Mouse (Mus musculus) spleen, postnatal 36 days (tissue): ENCODE measurements around the gene Ntng1.

Experiments
- DNase-seq, 2 experiments: peaks; one replicate each; pipeline ENCODE4 v3.0.0; 2022; ENCODE audit warnings: low spot score in 2 of 2, mixed read lengths in 1 of 2

Ntng1 gene

DNA sequence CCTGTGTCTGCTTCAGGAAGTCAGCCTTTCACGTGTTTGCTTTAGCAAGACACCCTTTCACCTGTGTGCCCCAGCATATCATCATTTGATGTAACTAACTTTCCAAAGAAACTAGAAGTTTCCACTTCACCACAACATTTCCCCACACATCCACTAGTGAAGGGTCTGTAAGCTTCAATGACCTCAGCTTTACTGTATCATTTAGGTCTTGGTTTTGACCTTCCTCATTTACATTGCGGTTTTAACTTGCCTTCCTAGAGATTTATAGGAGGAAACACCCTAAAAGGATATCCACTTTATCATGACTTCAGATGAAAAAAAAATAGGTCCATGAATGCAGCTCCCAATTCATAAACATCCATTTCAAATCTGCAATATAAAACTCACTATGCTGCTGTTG, 89.7 kb downstream of the Ntng1 start:
- no peak for DNase-seq

DNA sequence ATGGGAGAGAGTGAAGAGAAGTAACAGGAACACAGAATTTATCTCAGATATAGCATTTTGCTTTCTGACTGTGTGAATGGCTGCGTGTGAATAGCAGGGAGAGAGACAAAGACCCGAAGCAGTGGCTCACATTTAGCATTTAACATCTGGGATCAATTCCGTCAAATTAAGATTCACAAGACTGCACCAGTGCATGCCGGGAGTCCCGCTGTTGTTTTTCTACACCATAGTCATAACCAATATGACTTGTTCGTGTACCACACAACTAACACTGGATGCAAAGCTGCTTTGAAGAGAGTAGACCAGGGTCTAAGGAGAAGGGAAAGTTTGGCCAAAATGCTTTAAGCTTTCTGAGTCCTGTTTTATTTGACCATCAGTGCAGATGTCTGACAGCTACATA, 95.7 kb downstream of the Ntng1 start:
- no peak for DNase-seq

DNA sequence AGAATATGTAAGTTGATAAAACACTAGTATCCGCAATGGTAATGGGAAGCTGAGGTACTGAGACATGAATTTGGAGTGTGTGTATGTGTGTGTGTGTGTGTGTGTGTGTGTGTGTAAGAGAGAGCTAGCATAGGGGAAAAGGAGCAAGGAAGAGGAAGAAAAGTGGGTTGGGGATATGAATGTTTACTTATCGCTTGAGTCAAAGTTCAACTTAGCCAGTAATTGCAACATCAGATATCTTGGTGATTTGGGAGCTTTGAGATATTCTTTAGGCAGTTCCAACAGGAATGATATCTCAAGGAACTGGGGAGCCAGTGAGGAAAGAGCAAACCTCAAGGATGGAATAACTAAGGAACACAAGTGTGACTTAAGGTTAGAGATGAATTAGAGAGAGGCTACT, 97.1 kb downstream of the Ntng1 start:
- DNase-seq = no peak

DNA sequence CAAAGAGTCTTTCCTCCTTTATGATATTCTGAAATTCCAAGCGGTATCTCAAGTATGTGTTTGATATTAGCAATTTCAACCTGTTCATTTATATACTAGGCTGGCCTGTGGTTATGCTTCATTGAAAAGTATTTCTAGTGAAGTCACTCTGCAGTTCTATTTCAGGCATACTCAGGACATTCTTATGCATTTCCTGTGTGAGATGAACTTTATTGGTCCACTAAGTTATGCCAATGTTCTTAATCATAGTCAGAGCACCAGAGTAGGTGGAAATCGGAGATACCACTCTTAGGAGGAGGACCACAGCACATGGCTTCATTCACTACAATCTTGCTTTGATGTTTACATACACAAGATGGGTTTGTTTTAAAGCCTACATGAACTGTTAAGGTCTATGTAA, 99.6 kb downstream of the Ntng1 start:
- DNase-seq = no peak

DNA sequence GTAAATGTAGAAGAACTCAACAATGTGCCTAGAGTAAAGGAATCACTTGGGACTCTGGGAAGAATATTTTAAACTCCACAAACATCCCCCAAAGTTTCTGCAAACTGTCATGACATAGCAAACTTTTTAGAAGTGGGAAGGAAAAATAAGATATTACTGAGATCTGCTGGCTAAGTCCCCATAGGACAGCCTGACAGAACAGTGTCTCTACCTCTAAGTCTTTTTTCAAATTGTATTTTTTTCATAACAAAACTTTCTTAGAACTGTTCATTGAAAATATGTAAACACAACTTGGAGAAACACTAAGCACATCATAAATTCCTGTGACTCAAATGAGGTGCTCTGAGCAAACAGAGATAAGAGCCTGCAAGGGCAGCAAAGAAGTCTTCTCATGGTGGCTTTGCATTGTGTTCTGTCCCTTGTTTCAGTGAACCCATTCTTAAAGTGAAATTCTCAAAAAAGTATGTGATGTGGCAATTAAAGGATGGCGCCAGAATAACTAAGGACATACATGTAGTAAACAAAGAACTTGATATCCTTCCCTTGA, 100.1 kb downstream of the Ntng1 start:
- no peak for DNase-seq

DNA sequence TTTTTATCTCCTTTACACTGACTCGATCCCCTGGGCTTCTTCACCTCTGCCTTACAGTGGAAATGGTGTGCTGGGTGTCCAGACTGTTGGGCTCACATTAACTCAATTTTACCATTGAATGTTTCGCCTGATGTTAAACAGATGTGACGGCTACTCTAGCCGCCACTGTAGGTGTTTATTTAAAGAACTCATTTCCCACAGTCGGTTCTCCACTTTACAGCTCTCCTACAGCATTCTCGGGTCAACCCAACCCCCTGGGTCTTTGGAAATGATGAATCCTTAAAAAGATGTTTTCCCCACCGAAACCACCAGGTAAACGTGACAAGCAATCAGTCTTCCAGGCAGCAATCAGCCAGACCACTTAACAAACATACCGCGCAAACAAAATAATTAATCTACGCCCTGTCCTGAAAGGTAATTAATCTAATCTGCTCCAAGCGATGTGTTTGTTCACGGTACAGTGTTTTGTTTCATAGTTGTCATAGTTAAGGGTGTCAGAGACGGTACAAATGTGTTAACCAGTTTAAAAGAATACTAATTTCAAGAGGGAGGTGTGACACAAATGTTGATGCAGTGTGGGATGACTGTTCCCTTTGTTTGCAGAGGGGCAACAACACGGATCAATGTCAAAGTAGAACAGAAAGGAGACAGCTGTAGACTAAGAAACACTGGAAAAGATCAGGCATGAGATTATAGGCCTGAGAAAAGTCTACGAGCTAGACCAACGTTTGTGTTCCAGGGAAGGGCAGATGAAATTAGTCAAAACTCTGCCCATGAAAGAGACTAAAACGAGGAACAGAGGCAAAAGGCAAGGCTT, 120.8 kb downstream of the Ntng1 start:
- DNase-seq = no peak

DNA sequence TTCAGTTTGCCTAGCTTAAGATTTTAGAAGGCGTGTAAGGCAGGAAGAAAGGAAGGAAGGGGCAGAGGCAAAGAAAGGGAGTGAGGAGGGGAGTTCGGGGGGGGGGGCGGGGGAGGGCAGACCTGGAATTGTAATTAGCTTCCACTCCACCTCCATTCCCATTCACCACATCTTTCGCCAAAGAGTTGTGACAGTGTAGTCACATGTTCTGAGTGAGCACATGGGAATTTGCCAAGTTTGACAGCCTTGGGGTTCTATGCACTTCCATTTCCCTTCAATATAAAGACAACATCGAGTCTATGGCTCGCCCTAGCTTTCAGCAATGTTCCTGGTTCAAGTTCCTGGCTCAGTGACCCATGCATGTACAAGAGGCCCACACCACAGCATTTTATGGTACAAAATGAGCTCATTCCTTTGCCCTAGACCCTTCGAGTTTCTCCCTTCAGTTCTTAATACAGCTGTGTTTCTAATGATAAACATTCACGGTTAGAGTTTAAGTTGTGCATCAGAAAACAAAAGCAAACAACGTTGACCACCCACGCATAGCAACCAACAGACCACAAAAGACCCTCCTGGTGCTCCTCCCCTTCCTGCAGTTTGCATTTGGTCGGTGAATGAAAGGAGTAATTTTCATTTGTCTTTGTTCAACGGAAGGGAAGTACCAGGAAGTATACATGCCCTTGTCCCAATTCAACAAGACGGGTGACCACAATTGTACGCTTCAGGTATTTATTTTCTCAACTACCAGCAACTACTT, 132.8 kb downstream of the Ntng1 start:
- no peak for DNase-seq

DNA sequence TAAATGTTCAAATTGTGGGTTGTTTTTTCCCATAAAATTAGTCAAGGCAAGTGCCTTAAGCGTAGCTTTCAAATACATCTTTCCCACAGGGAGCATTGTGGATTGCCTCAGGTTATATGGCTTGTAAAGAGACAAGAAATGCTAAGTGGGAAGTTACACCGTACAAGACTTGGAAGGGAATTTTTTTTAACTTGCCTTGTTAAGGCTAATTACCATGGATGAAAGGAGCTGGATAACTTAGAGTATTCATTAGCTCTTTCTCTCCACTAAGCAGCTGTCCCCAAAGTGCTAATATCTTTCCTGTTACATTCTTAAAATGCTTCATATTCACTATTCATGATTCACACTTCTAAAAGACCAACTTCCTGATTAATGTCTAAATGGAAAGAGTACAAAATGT, 133.4 kb downstream of the Ntng1 start:
- DNase-seq = no peak

DNA sequence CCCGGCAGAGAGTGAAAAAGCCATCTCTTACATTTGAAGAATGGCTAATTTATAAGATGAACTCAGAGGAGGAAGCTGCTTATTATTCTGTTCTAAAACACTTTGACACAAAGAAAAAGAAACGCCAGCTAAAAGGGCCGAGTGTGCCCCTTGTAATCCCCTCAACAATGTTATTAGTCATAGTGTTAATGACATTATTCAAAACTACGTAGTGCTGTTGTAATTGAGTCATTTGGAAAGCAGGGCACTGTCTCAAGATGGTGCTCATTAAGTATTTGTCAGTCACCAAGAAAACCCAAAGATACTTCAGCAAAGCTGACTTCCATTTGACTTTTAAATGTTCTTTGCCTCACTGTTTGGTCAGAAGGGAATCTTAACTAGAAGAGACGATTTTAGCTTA, 143.5 kb downstream of the Ntng1 start:
- no peak for DNase-seq

DNA sequence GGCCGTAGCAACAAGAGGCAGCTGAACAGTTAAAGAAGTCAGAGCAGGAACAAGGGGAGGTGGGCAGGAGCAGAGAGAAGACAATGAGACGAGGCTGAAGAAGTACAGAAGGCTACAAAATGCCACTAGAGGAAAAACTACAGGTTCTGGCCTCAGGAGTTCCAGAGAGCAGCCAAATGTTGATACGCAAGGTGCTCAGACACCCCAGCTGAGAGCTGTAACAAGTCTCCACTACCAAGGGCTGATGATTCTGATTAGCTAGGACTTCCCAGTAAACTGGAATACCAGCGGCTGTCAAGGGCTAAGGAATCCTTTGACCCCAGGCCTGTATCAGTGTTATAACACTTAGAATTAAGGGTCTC, 148.2 kb downstream of the Ntng1 start:
- no peak for DNase-seq

DNA sequence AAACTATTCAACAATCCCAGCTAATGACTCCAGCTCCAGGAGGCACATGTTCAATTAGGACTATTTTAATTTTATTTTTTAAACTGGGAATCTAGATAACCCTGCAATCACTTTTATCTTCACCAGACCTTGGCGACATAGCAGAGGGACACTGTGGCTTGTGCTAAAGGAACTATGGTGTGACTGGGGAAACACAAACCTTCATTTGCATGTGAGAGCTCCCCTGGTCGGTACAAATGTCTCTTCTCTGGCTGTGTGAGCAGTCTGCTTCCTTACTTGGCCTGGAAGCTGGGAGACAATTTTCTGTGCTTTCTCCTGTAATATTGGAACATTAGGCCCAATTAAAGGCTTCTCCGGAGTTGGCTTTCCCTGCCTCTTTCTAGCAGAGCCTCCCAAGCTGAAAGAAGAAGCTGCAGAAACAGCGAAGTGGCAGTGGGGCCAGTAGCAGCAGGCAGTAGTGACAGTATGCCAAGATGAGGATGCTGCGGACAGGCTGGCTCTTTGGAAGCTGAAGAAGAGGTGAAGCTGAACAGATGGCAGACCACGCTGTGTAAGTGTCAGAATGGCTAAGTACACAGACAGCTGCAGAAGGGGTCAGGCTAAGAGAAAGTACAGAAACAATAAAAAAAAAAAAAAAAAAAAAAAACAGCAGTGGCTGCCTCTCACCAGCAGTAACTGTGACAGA, 148.7 kb downstream of the Ntng1 start:
- DNase-seq = no peak

DNA sequence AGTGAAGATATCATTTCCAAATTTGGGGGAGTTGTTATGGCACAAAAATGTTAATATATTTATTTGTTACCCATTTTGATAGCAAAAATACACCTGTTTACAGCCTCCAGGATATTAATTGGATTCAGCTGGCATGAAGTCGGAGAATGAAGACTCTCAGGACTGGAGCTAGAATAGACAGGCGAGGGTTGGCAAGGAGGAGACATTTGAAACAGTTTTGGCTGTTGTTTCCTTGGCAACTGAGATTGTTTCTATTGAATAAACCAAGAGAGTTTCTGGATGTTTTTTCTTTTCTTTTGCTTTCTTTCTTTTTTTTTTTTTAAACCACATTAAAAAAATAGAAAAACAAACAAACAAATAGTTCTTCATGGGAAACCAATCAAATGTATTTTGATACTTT, 159.7 kb downstream of the Ntng1 start:
- DNase-seq = no peak

DNA sequence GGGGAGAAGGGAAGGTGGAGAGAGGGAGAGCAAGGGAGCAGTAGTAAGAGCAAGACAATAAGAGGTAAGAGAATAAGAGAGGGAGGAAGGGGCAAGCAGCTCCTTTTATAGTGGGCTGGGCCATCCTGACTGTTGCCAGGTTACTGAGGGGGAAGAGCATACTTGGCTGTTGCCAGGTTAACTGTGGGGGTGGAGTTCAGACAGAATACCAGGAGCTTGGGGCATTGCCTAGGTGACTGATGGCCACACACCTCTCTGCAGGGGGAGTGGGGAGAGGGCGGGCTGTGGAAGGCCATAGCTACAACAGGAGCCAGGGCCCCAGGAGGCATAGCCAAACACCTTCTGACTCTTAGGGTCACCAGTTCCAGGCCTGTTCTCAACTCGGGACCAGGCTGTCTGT, 166.2 kb downstream of the Ntng1 start:
- DNase-seq = no peak

DNA sequence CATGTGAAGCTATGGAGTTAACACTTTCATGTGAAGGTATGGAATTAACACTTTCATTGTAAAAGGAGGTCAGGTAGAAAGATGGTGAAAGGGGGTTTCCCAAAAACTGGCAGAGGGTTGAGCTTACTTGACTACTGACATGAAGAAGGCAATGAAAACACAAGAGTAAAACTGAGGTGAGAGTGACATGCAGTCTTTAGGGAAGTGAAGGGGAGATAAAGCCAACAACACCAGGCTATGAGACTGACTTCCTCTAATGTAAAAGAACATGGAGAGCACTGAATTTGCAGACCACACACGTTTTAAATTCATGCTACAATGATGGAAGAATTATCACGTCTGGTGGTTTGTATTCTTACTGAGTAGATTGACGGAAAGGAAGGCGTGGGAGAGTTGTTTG, 168.7 kb downstream of the Ntng1 start:
- DNase-seq = no peak

DNA sequence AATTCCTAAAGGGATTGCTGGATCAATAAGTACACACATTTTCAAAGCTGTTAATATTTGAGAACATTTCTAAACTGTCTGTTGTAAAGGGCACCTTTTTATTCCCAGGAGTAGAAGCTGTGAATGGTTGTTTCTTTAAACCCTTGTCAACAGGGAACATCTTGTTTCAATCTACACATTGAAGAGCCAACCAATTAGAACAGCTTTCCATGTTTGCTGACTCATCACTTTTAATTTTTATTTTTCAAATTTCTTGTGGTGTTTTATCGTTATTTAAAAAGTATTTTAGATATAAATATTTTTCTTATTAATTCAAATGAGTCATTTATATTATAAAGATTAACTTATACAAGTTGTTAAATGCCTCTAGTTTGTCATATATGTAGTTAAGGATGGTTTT, 172.3 kb downstream of the Ntng1 start:
- no peak for DNase-seq

DNA sequence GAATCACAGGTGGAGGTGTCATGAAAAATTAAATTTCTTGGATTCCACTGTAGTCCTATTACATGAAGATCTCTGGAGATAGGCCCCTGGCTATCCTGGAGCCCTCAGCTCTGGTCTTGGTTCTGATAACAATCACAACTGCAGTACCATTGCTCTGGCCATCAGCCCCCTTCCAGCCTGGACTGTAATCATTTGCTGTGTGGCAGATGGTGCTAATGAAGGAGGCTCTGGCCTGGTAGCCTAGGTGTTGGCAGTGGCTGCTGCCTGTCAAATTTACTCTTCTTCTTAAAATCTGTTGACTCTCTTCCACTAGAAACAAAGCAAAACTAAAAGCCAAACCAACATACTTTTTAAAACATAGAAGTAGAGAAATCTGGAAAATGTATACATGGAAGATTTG, 173.6 kb downstream of the Ntng1 start:
- no peak for DNase-seq

DNA sequence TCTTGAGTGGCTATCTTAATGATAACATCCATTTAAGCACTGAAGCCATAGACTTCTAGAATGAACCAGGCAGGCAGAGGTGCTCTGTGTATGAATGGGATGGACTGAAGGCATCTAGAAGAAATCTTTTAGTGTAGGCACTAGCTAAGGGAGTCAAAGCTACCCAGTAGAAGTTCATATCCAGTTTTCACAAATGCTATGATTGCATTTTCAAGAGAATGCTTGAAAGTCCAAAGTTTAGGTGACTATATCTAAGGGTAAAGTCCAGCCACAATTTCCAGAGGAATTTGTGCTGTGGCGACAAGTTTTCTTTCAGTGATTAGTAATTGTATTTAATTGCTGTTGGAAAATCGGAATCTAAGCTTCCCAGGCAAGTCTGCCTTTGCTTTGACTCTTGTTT, 181.2 kb downstream of the Ntng1 start:
- no peak for DNase-seq

DNA sequence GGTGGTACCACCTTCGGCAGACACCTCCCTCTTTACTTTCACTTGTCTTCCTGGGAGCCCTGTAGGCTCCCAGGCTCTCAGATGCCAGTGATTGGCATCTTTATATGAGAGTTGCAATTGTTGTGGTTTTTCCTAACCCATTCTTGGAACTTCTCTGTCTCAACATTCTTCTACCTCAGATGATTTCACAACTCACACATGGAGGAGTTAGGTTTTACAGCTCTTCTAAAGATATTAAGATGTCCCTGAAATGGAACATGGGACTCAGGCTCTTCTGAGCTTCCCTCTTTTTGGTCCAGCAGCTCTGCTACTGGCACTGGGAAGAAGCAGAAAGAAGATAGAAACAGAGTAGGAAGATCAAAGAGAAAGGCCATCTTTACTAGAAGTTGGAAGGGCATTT, 200.9 kb downstream of the Ntng1 start:
- no peak for DNase-seq

DNA sequence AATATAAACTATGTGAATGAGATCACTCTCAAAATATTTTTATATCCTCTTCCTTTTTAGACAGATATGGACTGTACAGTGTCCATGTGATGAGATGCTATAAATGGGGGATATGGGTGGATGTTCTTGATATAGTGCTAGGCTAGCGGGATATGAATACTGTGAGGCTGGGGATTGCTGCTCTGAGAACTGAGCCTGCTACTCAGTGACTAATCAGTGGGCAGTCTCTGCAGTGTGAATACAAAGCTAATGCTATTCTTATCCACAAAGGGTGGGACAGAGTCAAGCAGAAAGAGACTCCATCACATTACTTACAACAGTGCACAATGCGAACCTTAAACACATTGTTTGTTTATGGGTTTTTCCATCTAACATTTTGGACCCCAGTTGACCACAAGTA, 206.2 kb downstream of the Ntng1 start:
- DNase-seq = no peak

DNA sequence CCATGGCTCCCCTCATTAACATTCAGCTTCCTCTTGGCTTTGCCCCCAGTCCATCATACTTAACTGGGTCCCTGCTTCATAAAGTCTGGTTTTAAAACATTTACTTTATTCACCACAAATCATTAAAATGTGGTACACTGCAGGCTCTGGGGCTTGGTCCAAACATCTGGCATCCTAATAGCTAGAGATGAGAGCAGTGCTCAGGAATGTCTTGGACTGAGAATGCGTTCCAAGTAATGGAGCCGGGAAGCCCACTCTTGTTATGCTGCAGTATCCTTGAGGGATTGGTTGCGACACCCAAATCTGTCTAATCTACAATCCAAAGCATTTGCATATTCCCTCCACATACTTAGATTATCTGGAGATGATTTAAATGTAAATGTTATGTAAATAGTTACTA, 207.5 kb downstream of the Ntng1 start:
- no peak for DNase-seq

DNA sequence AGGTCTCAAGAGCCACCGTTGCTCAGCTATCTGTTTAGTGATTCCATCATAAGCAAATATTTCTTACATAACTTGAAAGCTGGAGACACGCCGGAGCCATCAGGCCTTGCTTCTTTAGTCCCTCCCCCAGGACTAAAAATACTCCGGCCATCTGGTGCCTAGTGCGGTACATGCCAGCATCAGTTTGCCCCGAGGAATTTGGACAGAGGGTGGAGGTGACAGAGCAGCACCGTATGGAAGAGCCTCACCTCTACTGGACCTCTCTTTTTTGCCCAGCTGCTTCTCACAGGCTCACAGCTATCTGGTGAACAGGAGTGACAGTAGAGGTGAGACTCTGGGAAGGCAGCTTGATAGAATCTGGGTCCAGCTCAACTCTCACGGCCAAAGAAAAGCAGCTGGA, 211.6 kb downstream of the Ntng1 start:
- no peak for DNase-seq

DNA sequence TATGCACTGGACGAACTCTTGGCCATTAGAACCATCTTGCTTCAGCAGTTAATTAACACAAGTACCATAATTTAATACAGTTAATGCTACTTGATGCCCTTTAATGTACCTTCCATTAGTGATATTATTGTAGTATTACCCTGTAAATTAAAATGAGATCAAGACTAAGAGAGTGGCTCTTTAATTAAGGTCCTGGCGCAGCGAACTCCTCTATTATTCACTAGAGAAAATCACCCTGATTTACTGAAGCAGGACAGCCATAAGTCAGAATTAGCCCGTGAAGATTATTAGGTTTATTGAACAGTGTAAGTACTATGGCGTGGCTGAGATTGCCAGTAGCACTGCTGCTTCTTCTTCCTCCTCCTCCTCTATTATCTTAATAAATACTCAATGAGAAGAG, 212.8 kb downstream of the Ntng1 start:
- DNase-seq = no peak

DNA sequence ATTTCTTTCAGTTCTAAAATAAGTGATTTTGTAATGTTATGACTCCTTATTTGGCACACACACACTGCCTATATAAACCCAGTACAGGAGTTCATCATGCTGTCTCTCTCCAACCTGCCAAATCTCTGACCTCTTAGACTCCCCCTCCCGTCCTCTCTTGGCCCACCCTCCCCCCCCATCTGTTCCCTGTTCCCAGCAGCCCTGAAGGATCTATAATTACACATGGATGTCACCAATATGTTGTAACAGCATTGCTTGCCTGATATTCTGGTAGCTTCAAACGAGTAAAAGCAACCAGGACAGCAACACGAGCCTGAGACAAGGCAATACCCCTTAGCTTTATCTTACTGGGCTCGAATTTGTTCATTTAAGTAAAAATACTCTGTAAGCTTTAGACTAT, 220.0 kb downstream of the Ntng1 start:
- DNase-seq = no peak
